Mouse (Mus musculus): ENCODE measurements at regions not wholly inside any gene's neighbourhood (a gene's known extent, or its start where the extent isn't known, plus 50 kb on each side); places are given as distances from the start of the nearest gene placed in this dataset.

DNA sequence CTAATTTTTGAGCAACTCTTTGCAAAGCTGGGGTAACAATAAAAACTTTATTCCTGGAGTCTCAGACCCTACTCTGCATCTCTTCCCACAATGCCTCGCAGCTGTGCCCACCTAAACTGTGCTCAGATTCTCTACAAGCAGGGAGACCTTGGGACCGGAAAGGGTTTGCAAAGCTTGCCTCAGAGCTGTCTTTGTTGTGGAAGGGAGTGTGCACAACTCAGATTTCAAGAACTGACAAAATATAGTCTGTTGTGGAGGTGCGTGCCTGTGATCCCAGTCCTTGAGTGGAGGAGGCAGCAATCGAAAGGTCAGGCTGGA, 530.2 kb downstream of the Pdcd6ip start:
- H3K79me2 ChIP-seq (ENCODE audit: inconsistent target): no peaks in the 10 kb centered on the region
- WGBS (ENCODE audit: missing documents): 80% methylated on average over 4 of the region's 4 CpGs
- H3K27ac ChIP-seq: no peak overlapping the region

DNA sequence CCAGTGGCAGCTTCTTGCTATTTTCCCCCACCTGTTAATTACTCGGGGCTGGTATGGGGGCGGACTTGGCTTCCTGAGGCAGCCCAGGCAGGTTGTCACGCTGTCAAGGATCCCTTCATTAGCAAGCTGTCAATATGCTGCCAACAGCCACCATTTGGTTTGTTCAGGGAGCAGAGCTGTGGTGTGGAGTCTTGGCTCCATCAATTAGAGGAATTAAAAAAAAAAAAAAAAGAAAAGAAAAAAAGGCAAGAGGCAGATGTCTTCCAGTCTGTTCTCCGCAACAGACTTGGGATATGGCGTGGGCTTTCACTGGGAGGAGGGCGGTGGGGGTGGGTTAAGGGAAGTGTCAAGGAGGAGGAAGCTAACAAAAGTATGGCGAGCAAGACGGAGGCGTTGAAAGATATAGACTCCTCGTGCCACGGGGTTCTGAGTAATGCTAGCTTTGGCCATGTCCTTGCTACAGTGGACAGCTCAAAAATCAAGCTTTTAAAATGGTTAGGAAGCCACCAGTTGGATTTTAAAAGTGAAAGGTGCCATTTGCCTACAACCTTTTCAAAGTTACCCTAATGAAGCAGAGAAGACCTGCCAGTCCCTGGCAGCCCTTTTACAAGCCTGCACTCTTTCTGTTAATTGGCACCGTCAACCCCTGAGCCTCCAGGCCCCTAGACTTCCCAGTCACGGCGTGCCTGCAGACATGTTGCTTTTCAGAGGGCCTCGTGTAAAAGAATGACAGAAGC, 530.7 kb downstream of the Pdcd6ip start:
- 47% methylated on average over 15 of the region's 15 CpGs for WGBS (ENCODE audit: missing documents)
- H3K4me3 ChIP-seq (ENCODE audit: inconsistent target): no peak overlapping the region
- H3K79me2 ChIP-seq (ENCODE audit: inconsistent target): no peaks in the 10 kb centered on the region
- H3K36me3 ChIP-seq (ENCODE audit: inconsistent target): no peaks in the 10 kb centered on the region
- H3K27ac ChIP-seq: no peak overlapping the region

More for the DNA sequence above, 530.2 kb downstream of the Pdcd6ip start:
- no peaks in the 10 kb centered on the region for H3K36me3 ChIP-seq (ENCODE audit: inconsistent target)
- H3K4me3 ChIP-seq (ENCODE audit: inconsistent target): no peak overlapping the region

DNA sequence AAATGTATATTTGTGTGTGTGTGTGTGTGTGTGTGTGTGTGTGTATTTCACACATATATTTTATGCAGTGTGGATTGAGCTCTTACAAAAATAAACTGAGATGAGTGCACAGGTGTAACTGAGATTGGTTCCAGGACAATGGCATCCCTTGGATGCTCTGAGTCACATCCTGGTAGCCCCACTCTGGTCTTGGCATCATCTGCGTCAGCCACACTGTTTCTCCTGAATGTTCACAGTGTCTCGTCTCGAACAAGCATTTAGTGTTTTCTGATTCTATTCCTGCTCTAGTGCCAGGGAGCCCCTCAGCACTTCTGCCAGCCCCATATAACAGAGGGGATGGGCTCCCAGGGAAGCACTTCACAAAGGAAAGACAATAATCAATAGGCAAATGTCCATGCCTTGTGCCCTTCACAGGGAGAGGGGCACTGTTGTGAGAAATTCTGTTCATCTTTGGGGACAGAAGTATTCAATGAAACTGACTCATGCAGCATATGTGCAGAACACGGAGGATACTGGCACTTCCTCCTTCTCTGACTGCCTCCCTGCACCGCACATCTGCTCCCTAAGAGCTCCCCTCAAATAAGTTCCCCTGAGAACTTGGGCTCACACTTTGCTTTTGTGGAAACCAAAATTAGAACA, 536.2 kb downstream of the Pdcd6ip start:
- Histone ChIP-seq H3K4me3 (ENCODE audit: inconsistent target) (no peak overlapping the region), H3K79me2 (ENCODE audit: inconsistent target) (no peaks in the 10 kb centered on the region), H3K36me3 (ENCODE audit: inconsistent target) (no peaks in the 10 kb centered on the region), H3K27ac (no peak overlapping the region)
- WGBS (ENCODE audit: missing documents): 71% methylated on average over 5 of the region's 5 CpGs

DNA sequence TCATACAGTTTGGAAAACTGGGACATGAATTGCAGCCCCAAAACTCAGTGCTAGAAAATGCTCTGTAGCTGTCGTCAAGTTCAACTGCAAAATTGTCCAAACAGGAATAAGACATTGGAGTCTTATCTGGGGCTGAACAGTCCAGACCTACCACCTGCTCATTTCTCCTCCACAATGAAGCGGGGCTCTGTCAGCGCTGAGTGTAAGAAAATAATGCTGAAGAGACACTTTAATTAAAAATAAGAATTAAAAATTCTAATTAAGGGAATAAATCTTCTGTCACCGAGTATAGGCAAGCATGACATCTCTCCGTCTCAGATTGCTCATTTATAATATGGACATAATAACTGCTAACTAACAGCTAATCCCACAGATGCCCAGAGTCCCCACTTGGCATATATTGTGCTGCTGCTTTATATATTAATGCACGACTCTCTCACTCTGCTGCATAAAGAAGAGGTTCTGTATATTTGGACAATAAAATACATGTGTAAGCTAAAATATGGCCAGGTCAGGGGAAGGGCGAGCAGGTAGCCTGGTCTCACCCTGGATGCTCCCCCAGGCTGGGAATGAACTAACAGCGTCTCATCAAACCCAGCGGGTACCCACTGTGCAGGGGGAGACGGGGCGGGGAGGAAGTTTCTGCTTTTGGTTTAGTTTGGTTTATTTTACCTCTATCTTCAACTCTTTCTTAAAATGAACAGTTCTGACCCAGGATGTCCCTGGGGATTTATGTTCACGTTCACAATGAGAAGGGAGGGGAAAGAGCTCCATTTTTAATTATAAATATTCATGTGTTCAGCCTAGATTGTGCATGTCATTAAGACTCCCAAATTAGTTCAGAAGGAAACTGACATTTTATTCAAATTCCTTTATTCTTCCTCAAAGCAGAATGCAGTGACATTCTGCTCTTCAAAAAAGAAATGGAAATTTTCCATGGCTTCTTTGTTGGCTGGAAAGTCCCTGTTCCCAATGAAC, 544.9 kb downstream of the Pdcd6ip start:
- 90% methylated on average over 12 of the region's 12 CpGs for WGBS (ENCODE audit: missing documents)
- H3K27ac ChIP-seq: no peak overlapping the region
- H3K4me3 ChIP-seq (ENCODE audit: inconsistent target): no peak overlapping the region
- H3K36me3 ChIP-seq (ENCODE audit: inconsistent target): no peaks in the 10 kb centered on the region
- no peaks in the 10 kb centered on the region for H3K79me2 ChIP-seq (ENCODE audit: inconsistent target)

DNA sequence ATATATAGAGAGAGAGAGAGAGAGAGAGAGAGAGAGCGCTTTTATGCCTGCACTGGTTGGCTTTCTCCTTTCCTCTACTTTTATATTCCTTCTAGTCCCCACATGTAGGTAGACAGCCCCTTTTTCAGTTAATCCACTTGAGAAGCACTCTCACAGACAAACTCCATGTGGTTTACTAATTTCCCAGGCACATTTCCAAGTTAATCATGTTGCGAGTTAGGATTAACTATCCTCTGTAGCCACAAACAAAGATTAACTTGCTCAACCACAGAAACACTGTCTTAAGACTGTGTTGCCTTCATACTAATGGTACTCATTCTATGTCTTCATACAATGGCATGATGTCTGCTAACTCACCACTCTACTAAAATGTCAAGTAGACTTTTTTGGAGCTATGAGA, 548.0 kb downstream of the Pdcd6ip start:
- WGBS (ENCODE audit: missing documents): 100% methylated on average over 1 of the region's 2 CpGs
- no peak overlapping the region for H3K27ac ChIP-seq

DNA sequence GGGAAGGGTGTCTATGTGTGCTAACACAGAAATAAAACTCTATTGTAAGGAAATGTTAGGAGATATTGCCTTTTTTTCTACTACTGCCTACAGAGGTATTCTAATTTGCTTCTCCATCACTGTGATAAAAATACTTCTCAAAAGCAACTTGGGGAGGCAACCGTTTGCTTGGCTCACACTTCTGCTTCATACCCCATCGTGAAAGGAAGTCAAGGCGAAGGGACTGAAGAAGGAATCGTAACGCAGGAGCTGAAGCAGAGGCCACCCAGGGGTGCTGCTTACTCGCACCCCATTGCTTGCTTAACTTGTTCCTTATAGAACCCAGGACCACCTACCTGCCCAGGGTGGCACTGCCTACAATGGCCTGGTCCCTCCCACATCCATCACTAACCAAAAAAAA, 550.0 kb downstream of the Pdcd6ip start:
- Histone ChIP-seq H3K4me3 (ENCODE audit: inconsistent target) (no peak overlapping the region), H3K36me3 (ENCODE audit: inconsistent target) (no peaks in the 10 kb centered on the region), H3K79me2 (ENCODE audit: inconsistent target) (no peaks in the 10 kb centered on the region), H3K27ac (no peak overlapping the region)
- WGBS (ENCODE audit: missing documents): 73% methylated on average over 6 of the region's 6 CpGs

More for the DNA sequence above, 548.0 kb downstream of the Pdcd6ip start:
- Histone ChIP-seq H3K79me2 (ENCODE audit: inconsistent target) (no peaks in the 10 kb centered on the region), H3K4me3 (ENCODE audit: inconsistent target) (no peak overlapping the region), H3K36me3 (ENCODE audit: inconsistent target) (no peaks in the 10 kb centered on the region)

DNA sequence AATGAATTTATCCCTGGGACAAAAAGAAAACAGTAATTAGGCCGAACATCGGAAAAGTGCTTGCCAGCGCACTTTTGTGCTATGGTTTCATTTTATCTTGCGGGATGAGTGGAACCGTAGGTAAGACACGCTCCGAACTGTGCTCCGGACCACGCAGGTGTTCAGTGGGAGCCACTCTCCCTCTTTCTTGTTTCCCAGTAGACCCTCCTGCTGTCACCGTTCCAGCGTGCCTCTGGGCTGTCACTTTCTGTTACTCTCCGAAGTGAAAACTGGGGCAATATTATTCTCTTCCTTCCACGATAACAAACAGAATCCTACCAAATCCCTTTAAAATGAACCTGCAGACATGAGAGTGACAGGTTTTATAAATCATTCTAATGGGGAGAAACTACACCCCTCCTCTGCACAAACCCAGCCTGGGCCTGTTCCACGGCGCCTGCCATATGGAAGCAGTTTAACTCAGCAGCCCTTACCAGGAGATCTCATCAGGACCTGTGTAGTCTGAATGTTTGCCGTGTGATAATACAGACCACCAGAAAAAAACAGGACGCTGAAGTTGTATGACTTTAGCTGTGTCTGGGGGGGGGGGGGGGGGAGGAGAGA, 550.5 kb downstream of the Pdcd6ip start:
- WGBS (ENCODE audit: missing documents): 89% methylated on average over 17 of the region's 17 CpGs
- Histone ChIP-seq H3K36me3 (ENCODE audit: inconsistent target) (no peaks in the 10 kb centered on the region), H3K4me3 (ENCODE audit: inconsistent target) (no peak overlapping the region), H3K27ac (no peak overlapping the region), H3K79me2 (ENCODE audit: inconsistent target) (no peaks in the 10 kb centered on the region)

DNA sequence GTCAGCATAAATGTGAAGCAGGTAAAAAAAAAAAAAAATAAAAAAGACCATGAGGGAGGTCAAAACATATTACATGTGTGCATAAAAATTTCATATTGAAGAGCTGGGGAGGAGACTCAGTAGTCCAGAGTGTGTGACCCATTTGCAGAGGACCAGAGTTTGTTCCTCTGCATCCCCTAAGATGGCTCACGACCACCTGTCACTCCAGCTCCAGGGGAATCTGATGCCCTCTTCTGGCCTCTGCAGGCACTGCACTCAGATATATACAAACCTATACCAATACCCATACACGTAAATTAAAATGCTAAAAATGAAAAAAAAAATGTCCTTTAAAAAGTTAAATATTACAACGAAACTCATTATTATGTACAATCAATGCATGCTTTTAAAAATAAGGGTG, 551.4 kb downstream of the Pdcd6ip start:
- WGBS (ENCODE audit: missing documents): 60% methylated on average over 3 of the region's 3 CpGs
- Histone ChIP-seq H3K27ac (no peak overlapping the region), H3K4me3 (ENCODE audit: inconsistent target) (no peak overlapping the region), H3K79me2 (ENCODE audit: inconsistent target) (no peaks in the 10 kb centered on the region), H3K36me3 (ENCODE audit: inconsistent target) (no peaks in the 10 kb centered on the region)

DNA sequence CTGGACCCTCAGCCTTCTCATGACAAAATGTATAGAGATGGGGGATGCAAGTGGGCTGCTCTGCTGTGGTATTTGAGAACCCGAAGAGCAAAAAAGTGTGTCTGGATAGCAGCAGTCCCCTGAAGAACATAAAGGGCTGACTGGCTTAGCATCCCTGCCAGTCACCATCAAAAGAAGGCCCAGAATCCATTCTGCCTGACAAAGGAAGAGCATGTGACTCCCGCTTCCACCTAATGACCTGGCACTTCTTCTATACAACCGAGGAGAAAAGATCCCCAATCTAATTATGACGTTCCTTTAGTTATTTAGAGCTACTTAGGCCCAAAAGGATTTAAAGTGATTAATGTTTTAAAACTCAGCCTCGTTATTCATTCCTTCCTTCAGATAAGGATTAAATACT, 559.0 kb downstream of the Pdcd6ip start:
- H3K4me3 ChIP-seq (ENCODE audit: inconsistent target): no peak overlapping the region
- H3K36me3 ChIP-seq (ENCODE audit: inconsistent target): no peaks in the 10 kb centered on the region
- no peaks in the 10 kb centered on the region for H3K79me2 ChIP-seq (ENCODE audit: inconsistent target)
- H3K27ac ChIP-seq: no peak overlapping the region
- WGBS (ENCODE audit: missing documents): 67% methylated on average over 5 of the region's 5 CpGs

DNA sequence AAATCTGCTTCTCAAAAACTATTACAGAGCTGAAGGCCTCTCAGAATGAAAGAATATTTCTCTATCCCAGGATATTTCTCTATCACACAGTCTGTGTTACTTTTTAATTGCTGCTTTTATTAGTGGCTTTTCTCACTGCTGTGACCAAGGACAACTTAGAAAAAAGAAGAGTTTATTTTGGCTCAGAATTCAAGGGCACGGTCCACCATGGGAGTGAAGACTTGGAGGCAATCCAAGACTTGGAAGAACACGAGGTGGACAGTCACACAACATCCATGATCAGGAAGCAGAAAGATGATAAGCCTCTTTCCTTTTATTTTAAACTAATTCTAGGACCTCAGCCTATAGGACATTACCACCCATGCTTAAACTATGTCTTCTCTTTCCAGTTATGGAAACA, 561.5 kb downstream of the Pdcd6ip start:
- Histone ChIP-seq H3K36me3 (ENCODE audit: inconsistent target) (no peaks in the 10 kb centered on the region), H3K4me3 (ENCODE audit: inconsistent target) (no peak overlapping the region), H3K79me2 (ENCODE audit: inconsistent target) (no peaks in the 10 kb centered on the region), H3K27ac (no peak overlapping the region)
- WGBS (ENCODE audit: missing documents): 84% methylated on average over 2 of the region's 2 CpGs

DNA sequence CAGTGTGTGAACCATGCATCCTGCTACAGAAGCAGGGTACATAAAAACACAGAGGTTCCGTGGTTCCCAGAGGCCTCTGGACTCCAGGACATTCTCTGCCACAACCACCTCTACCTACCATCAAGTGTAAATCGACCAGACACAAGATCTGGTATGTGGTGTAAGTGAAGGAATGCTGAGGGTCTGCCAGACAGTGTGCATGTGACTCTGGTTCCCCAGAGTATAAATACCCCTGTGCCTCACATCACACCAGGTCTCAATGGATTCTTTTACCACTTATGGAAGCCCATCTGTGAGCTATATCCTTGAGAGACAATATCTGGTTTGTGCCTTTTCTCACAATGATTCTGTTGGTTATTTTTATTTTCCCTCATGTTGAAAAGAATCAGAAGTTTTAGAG, 563.0 kb downstream of the Pdcd6ip start:
- Histone ChIP-seq H3K79me2 (ENCODE audit: inconsistent target) (no peaks in the 10 kb centered on the region), H3K27ac (no peak overlapping the region), H3K36me3 (ENCODE audit: inconsistent target) (no peaks in the 10 kb centered on the region), H3K4me3 (ENCODE audit: inconsistent target) (no peak overlapping the region)
- WGBS (ENCODE audit: missing documents): 60% methylated on average over 2 of the region's 2 CpGs

DNA sequence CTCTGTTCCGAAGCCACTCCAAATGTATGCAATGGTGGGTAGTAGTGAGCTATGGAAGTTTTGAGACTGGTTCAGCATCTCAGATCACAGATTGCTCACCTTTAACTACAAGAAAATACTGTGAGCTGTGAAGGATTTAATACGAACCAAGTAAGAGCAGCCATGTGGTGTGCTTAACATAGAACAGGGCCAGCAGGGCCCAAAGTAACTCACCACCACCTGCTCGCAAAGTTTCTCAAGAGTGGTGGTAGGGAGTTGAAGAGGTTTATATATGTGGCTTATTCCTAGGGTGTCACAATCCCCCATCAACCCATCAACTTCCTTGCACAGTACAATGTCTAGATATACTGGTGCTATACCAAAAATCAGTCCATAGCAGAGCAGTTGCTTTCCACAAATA, 573.4 kb downstream of the Pdcd6ip start:
- H3K36me3 ChIP-seq (ENCODE audit: inconsistent target): no peaks in the 10 kb centered on the region
- H3K4me3 ChIP-seq (ENCODE audit: inconsistent target): no peak overlapping the region
- H3K79me2 ChIP-seq (ENCODE audit: inconsistent target): no peaks in the 10 kb centered on the region
- H3K27ac ChIP-seq: no peak overlapping the region
- WGBS (ENCODE audit: missing documents): 86% methylated on average over 3 of the region's 3 CpGs

DNA sequence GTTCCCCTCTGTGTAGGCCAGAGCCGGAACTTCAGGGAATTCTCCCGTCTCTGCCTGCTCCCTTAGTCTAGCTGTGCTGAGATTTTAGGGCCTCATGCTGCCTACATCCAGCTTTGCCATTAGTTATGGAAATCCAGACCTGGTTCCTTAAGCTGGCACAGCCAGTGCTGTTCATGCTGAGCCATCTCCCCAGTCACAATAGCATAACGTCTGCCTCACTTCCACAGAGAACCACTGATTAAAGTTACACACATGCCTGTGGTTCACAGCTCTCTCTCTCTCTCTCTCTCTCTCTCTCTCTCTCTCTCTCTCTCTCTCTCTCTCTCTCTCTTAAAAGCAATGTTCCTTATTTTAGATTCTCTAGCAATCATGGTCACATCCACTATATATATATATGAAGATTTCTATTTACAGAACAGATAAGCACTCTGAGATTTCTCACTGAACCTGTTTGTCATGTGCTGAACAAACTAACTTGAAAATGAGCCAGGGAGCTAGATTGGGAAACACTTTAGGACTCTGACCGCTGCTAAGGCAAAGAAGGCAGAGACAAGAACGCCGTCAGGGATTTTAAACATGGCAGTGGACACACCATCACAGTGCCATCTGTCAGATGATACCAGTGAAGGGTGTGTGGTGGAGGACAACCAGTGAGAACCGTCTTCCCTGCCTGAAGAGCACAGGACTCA, 584.9 kb downstream of the Pdcd6ip start:
- Histone ChIP-seq H3K4me3 (ENCODE audit: inconsistent target) (no peak overlapping the region), H3K27ac (no peak overlapping the region), H3K79me2 (ENCODE audit: inconsistent target) (no peaks in the 10 kb centered on the region), H3K36me3 (ENCODE audit: inconsistent target) (no peaks in the 10 kb centered on the region)
- 87% methylated on average over 7 of the region's 7 CpGs for WGBS (ENCODE audit: missing documents)

DNA sequence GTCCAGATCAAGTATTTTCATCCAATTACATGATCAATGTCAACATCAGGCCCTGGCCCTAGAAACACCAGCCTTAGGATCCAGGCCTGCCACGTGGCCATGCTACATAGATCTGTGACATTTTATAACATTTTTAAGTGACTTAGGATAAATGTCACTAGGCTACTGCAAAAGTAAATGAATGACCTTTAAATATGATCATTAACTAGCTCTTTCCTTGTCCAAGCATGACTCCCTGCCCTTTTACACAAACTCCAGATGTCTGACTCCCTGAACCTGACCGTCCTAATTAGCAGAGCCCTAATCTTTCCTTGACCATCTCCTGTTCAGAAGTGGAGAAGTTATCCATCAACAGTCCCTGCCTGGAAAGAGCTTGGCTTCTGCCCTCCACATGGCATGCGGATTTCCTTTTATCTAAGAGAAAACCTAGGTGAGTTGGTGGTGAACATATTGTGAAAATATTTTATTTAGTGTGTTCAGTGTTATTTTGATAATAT, 585.8 kb downstream of the Pdcd6ip start:
- Histone ChIP-seq H3K36me3 (ENCODE audit: inconsistent target) (no peaks in the 10 kb centered on the region), H3K79me2 (ENCODE audit: inconsistent target) (no peaks in the 10 kb centered on the region), H3K4me3 (ENCODE audit: inconsistent target) (no peak overlapping the region), H3K27ac (no peak overlapping the region)
- WGBS (ENCODE audit: missing documents): 98% methylated on average over 3 of the region's 3 CpGs

Data from macrophage (primary cell).